Comparison of ENCODE assay signal across 9 mouse cellular contexts in genomic region chr11:67897064-67897560, GRCm38 (mm10). TPM values are rescaled to one million over a fixed set of nuclear protein-coding genes. Genes with fewer than 3 reads are reported as not detected.
DNase-seq lines count a peak whose midpoint lies in the region; ATAC-seq lines count a peak whose summit lies in the region.
"Had no signal": no experiment of that assay in that cellular context is flagged by ENCODE, and none has a peak within 500 bp of the region (broad histone marks: within the 10 kb centered on the region; RNA-seq: fewer than 3 reads in every experiment).

No protein-coding gene starts in this region.

- peak; percentile 99 for DNase-seq in heart, adult 11 months
- DNase-seq in heart, embryonic 10.5 days (ENCODE audit: low spot score): no peak
- peak; percentile 50 for DNase-seq in adrenal gland, postnatal 4 days (ENCODE audit: low spot score in 2 of 2)
- peak; percentile 67 to 72 for DNase-seq in layer of hippocampus, postnatal 10 days (ENCODE audit: low spot score in 2 of 2)
- DNase-seq in spleen, postnatal 4 days (ENCODE audit: low spot score in 2 of 2): peak; percentile 33 to 75

- no peak overlapping the region for H3K9ac ChIP-seq in hindbrain, embryonic 15.5 days
- H3K9ac ChIP-seq: neural tube, embryonic 12.5 days had no signal

- ATAC-seq in erythroid progenitor cell, adult 5-6 weeks (replicated peaks; ENCODE audit: low FRiP score, poor library complexity, severe bottlenecking): peak; percentile 59
- peak; percentile 65; the same call in 1 of the 2 replicates for ATAC-seq in hindbrain, embryonic 15.5 days (ENCODE audit: low FRiP score, low read depth)
- ATAC-seq in megakaryocyte, adult 5-6 weeks (ENCODE audit: poor library complexity, severe bottlenecking): peak; percentile 73

- no peaks in the 10 kb centered on the region for H3K9me3 ChIP-seq in heart, embryonic 10.5 days
- H3K9me3 ChIP-seq in hindbrain, embryonic 15.5 days: no peaks in the 10 kb centered on the region
- H3K9me3 ChIP-seq: neural tube, embryonic 12.5 days had no signal

- no peak overlapping the region for H3K4me2 ChIP-seq in hindbrain, embryonic 15.5 days
- H3K4me2 ChIP-seq: neural tube, embryonic 12.5 days had no signal

- H3K27me3 ChIP-seq in heart, embryonic 10.5 days (ENCODE audit: insufficient read depth, poor library complexity, severe bottlenecking): no peaks in the 10 kb centered on the region
- H3K27me3 ChIP-seq in hindbrain, embryonic 15.5 days: no peaks in the 10 kb centered on the region
- H3K27me3 ChIP-seq: neural tube, embryonic 12.5 days had no signal

- H3K27ac ChIP-seq in heart, embryonic 10.5 days: no peak overlapping the region
- no peak overlapping the region for H3K27ac ChIP-seq in hindbrain, embryonic 15.5 days (replicated peaks)
- H3K27ac ChIP-seq: neural tube, embryonic 12.5 days had no signal

- H3K4me1 ChIP-seq in heart, embryonic 10.5 days: no peaks in the 10 kb centered on the region
- H3K4me1 ChIP-seq in hindbrain, embryonic 15.5 days (replicated peaks): peaks cover 7% of the 10 kb centered on the region; the same call in 1 of the 2 replicates
- H3K4me1 ChIP-seq: neural tube, embryonic 12.5 days had no signal

- 57% methylated on average over 8 of the region's 8 CpGs for WGBS in heart, embryonic 10.5 days
- 55% methylated on average over 8 of the region's 8 CpGs for WGBS in hindbrain, embryonic 15.5 days

- H3K4me3 ChIP-seq in heart, embryonic 10.5 days: no peak overlapping the region
- H3K4me3 ChIP-seq in hindbrain, embryonic 15.5 days: no peak overlapping the region
- H3K4me3 ChIP-seq: neural tube, embryonic 12.5 days had no signal

- H3K36me3 ChIP-seq in heart, embryonic 10.5 days: no peaks in the 10 kb centered on the region
- no peaks in the 10 kb centered on the region for H3K36me3 ChIP-seq in hindbrain, embryonic 15.5 days
- H3K36me3 ChIP-seq: neural tube, embryonic 12.5 days had no signal

RNA-seq across cellular contexts. Expression of gene Usp43, which starts 24.8 kb away (rescaled TPM):
- polyA plus RNA-seq in heart, embryonic 10.5 days (2016; fragmentation: Nextera tagmentation; extraction: Ambion mirVana): 0.24 and 0.36 TPM in 2 replicates
- total RNA-seq in adrenal gland, postnatal 4 days (2021): 1 to 10 TPM; 1.4 to 3.3 TPM
- total RNA-seq in erythroid progenitor cell, adult 5-6 weeks (2015; ENCODE audit: low replicate concordance): not detected in 2 replicates
- not detected in 2 replicates for total RNA-seq in erythroid progenitor cell, adult 5-6 weeks (2017; ENCODE audit: low replicate concordance)
- polyA plus RNA-seq in hindbrain, embryonic 15.5 days (2015; fragmentation: Nextera tagmentation; extraction: Ambion mirVana): 0.46 and 0.97 TPM in 2 replicates
- total RNA-seq in layer of hippocampus, postnatal 10 days (2021): 1 to 10 TPM; 9.9 to 10.0 TPM
- not detected in 2 replicates for total RNA-seq in megakaryocyte, adult 5-6 weeks (2015)
- not detected in 2 replicates for total RNA-seq in megakaryocyte, adult 5-6 weeks (2017)
